Mouse (Mus musculus): ENCODE measurements around the gene Aldh3b3.

DNA sequence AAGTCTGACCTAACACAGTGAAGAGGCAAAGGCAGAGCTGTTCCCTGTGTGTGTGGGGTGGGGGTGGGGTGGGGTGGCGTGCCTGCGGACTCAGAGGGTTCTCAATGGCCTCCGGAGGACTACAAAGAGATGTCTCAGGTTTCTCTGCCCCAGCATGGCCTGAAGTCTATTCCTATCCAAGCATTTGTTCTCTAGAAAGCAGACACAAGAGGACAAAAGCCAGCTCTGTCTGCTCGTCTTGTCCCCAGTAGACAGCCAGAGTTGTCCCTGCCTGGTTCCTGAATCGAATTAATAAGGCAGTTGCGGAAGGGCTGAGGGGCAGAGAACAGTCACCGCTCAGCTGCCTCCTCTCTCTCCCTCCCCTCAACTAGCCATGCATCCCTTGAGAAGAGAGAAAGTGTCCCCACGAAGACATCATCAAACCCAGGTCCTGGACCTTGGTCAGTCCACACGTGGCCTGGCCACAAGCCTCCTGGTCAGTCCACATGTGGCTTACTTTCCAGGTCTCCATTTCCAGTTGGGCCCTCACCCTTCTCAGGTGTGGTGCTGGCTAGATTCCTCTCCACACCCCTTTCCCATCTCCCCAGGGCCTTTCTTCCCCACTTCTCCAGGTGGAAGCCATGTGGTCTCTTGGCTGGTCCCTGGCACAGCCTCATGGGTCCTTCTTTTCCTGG lies 25.2 kb downstream of the Aldh3b3 start:
- TF ChIP-seq EP300 (IDR thresholded peaks at IDR 0.05; ENCODE audit: low read depth) (no peak), CTCF (IDR thresholded peaks at IDR 0.05; ENCODE audit: low read depth) (no peak)

Measured in heart, postnatal 0 days (tissue).